Mouse (Mus musculus) gastrocnemius, postnatal 25 days (tissue): ENCODE results near the gene Nub1. TPM values are rescaled to one million over a fixed set of nuclear protein-coding genes. Genes with fewer than 3 reads are reported as not detected.
"Not testable (repeated sequence)": the region's sequence is repeated elsewhere in the genome, so short reads cannot be mapped to it uniquely, and the experiment has no call there.

Experiments used
- DNase-seq: peaks from one replicate; pipeline ENCODE4 v3.0.0; 2022
- long read RNA-seq, 2 experiments: library from polyadenylated mRNA; stranded (forward); transcript quantifications; one replicate each; pipeline ENCODE4 v2.0.0; 2021
- total RNA-seq, 2 experiments: library from RNA; stranded (reverse); gene quantifications; 1 replicate in 1 of 2; 2 replicates in 1 of 2; pipeline ENCODE4 v1.2.3; 2021

The Nub1 gene
- 10 to 100 TPM; 21.9 to 23.0 TPM for total RNA-seq
- long read RNA-seq, experiment 1, transcript Nub1-202 (15 exons, 3,546 nt) = minor isoform, 6 of 31 reads
- long read RNA-seq, experiment 1, transcript Nub1-201 (15 exons, 3,269 nt) = major isoform, 12 of 31 reads
- long read RNA-seq, experiment 1, partial matches to known transcripts = 7 of 31 reads
- long read RNA-seq, experiment 1, other reads (novel, unspliced or antisense) = 6 of 31 reads
- long read RNA-seq, experiment 2, transcript Nub1-201 (15 exons, 3,269 nt) = major isoform, 23 of 57 reads
- long read RNA-seq, experiment 2, transcript Nub1-202 (15 exons, 3,546 nt) = minor isoform, 13 of 57 reads
- long read RNA-seq, experiment 2, partial matches to known transcripts = 9 of 57 reads
- long read RNA-seq, experiment 2, other reads (novel, unspliced or antisense) = 12 of 57 reads

DNA sequence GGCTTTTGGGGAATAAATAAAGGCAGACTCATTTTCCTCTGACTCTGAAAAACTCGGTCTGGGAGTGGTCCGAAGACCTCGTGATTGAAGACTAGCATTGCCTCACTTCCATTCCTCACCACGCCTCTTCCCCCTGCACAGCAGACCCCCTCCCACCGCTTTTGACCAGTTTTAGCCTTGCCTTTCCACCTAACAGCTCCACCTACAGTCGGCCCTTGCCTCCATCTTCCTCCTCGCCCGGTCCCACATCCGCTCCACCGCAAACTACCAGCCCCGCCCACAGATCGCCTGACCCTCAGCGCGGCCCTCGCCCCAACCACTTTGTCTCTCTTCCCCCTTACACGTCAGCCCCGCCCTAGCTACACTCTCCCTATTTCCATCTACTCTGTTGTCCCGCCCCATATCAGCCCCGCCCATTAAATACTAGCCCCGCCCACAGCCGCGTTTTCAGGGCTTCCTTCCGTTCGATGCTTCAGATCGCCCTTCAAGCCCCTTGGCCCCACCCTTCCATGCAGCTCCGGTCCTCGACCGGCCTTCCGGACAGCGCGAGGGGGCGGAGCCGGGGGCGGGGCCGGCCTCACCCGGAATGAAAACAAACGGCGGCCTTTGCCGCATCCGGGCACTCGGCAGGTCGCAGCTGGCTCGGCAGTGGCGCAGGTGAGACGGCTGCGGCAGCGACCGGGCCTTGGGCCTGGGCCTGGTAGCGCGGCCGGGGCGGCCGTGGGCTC is at the start of gene Nub1:
TSS of gene Nub1 (plus strand) at position 167 of the 728 bp plus-strand sequence.
- DNase-seq = peak; percentile 99

DNA sequence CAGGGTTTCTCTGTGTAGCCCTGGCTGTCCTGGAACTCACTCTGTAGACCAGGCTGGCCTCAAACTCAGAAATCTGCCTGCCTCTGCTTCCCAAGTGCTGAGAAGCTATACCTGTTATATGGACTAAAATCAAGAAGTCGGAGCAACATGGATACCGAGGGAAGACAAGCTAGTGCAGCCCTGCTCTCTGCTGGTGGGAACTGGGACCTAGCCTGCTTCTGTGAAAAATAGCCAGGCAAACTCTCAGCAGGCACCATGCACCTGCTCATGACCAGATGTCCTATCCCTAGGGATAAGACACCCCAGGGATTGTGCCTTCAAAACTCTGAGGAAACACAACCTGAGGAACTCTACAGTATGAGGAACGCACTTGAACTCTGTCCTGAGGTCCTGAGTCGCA is 48.3 kb upstream of the Nub1 start:
- no peak for DNase-seq

DNA sequence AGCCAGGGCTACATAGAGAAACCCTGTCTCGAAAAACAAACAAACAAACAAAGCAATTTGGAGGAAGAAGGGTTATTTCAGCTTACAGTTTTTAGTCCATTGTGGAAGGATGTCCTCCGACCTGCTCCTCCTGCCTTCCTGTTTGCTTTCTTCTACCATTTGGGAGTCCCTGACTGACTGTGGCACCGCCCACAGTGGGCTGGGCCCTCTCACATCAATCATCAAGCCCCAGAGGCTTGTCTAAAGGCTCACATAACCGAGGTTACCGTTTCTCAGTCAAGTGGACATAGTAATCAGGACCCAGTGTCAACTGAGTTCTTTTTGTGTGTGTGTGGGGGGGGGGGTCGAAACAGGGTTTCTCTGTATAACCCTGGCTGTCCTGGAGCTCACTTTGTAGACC is 47.2 kb upstream of the Nub1 start:
- no peak for DNase-seq

DNA sequence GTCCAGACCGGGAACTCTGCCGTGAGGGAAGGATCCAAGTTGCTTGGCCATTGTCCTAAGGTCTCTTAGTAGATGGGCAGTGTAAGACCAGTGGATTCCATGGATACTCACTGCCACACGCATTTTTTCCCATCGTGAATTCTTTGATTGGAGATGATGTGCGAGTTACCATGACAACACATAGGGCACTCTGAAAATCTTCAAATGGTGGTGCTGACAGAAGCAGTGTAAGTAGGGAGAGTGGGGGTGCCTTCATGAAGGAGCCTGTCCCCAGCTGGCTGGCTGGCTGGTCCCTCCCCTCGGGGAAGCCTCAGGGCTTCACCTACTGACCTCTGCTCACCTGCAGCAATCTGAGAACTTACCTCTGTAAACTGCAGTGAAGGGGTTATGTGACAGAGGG is 46.3 kb upstream of the Nub1 start:
- DNase-seq = no peak

DNA sequence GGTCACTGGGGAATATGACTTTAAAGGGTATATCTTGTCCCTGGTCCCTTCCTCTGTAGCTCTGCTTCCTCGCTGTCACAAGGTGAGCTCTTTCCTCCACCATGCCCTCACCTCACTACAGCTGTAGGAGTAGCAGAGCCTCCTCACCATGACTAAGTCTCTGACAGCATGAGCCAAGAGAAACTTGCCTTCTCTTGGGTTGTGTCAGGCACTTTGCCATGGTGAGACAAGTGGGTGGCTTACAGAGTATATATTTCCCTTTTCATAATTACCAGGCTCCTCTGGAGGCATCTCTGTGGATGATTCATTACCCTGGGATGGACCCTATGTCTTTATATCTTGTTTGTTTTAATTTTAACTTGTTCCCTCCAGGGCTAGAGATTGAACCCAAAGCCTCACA is 39.9 kb upstream of the Nub1 start:
- DNase-seq = no peak

DNA sequence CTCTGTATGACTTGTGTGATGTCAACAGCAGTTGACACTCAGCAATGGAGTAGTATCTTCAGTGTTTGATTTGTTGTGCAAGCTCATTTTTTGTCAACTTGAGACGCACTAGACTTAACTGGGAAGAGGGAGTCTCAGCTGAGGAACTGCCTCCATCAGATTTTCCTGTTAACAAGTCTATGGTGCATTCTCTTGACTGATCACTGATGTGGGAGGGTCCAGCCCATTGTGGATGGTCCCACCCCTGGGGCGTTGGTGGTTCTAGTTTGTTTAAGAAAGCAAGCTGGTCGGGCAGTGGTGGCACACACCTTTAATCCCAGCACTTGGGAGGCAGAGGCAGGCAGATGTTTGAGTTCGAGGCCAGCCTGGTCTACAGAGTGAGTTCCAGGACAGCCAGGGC is 36.1 kb upstream of the Nub1 start:
- DNase-seq = no peak

DNA sequence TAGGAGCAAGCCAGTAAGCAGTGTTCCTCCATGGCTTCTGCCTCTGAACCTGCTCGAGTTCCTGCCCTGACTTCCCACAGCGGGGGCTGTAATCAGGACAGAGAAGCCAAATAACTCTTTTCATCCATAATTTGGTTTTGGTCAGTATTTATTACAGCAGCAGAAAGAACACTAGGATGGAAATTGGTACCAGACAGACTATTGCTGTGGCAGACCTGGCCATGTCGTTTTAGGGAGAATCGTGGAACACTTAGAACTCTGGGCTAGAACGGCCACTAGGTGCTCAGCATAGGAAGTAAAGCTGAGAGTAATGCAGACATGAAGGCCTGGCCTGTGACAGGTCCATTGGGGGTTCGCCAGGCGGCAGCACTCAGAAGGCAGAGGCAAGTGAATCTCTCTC is 35.6 kb upstream of the Nub1 start:
- no peak for DNase-seq

DNA sequence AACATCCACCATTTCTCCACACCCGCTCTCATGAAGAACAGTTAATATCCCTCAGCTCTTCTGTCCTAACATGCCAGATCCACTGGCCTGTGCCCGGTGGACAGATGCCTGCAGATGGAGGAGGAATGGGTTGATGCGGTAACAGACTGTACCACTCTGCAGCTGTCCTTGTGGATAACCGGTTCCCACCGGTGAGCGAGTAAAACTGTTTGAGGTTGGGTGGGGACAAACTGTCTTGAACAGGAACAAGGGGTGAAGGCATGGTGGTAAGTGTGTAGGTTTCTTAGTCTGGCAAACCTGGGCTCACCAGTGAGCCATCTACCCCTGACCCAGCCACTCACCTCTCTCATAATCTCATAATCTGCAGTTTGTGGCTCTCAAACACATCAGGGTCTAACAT is 34.0 kb upstream of the Nub1 start:
- no peak for DNase-seq

DNA sequence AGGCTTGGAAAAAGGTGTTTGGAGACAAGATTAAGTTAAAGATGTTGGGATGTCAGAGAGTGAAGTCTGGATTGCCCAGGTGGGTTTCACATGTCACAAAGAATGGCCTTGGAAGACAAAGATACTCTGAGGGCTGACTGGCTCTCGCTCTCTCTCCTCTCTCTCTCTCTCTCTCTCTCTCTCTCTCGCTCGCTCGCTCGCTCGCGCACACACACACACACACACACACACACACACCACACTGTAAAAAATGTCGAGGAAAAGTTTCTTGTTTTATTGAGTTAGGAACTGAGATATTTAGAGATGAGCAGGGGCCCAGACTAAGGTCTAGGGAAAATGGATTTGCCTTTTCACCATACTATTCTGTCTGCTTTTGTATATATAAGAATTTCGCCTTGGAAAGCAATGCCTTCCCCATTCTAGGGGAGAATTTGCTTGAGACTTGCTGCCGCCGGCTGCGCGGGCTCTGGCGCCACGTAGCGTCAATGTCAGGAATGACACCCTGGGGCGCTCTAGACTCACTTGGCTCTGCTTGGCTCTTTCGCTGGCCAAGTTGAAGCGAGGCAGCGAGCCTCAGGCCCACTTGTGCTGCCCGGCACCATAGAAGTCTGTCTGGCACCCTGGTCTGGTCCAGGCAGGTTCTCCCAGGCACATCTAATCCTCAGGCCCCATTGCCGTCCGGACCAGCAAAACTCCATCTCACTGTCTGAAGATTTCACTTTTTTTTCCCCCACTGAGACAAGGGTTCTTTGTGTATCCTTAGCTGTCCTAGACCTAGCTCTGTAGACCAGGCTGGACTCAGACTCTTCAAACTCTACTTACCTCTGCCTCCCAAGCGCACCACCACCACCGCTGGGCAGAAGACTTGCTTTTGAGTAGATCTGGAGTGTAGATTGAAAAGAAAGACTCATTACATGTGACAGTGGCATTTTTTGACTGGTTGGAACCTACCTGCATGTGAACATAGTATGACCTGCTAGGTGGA is 33.3 kb upstream of the Nub1 start:
- peak; percentile 76 for DNase-seq

DNA sequence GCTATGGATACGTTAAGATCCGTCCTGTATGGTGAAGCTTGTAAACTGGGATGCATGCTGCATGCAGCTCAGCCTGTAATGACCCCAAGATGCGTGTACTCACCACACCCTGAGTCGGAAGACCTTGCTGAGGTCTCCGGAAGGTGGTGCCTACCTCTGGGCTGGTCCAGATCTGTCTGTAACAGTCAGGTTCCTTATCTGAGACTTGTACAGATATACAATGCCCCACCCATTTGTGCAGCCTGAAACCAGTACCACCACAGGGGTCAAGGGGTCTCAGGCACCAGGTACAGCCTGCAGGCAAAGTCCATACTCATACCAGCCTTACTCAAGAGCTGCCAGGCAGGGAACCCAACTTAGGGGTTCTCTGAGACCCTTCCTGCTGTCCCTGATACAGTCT is 32.6 kb upstream of the Nub1 start:
- no peak for DNase-seq

DNA sequence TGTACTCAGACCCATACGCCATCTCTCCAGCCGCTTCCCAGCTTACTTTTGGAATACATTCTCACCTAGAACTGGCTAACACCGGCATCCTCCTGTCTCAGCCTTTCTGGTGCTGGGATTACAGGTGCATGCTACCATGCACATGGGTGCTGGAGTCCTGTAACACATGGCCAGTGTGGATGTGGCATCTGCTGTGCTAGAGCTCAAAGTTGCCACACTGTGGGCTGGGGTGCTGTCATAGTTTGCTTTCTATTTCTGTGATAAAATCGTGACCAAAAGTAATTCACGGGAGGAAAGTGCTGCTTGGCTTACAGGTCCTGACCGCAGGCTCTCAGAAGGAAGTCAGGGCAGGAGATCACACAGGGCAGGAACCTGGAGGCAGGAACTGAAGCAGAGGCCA is 30.8 kb upstream of the Nub1 start:
- DNase-seq = no peak

DNA sequence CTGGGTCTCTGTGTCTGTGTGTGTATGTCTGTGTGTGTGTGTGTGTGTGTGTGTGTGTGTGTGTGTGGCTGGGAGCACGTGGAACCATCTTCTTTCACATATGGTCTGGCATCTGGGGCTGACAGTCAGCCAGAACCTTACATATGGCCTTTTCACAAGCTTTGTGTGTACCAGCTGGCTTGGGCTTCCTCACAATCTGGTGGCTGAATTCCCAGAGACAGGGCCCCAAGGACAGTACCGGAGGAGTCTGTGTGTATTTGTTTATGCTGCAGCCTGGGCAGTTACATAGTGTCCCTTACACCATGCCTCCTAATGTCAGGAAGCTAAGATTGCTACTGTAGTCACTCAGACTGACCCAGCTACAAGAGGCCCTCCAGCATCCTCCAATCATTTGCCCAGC is 28.2 kb upstream of the Nub1 start:
- DNase-seq = no peak

DNA sequence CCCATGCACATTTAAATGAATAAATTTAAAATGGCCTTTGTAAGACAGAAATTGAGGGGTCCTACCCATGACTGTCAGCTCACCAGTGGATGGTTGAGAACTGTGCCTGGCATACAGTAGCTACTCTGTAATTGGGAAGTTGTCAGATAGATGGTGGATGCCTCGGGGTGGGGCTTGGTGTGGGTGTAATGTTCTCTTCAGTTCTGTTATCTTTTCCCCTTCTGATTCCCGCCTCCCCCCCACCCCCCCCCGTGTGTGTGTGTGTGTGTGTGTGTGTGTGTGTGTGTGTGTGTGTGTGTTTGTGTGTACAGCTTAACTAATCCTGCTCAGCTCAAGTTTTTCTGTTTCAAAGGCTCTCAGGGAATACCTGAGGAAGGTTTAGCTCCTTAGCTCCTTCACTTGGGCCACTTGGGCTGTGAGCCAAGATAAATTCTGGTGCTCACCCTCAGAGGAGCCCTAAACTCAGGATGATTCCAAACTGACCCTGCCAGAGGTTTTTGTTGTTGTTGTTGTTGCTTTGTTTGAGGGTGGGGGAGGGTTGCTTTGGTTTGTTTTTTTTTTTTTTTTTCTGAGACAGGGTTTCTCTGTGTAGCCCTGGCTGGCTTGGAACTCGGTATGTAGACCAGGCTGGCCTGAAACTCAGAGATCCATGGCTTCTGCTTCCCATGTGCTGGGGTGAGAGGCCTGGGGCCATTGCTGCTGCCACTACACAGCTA is 25.5 kb upstream of the Nub1 start:
- no peak for DNase-seq

DNA sequence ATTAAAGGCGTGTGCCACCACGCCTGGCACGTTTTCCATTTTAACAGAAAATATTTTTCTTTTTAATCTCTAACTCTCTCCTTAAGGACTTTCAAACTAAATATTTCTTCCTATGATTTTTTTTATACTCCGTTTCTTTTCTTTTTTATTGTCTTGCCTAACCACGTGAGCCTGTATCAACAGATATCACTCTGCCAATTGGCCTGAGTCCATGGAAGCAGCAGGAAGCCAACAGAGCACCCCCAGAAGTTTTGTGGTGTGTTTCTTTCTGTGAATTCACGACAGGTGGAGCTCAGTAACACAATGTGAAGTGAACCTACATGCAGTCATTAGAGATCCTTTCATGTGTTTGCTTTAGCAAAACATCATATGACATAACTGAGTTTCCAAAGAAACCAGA is 23.9 kb upstream of the Nub1 start:
- no peak for DNase-seq

DNA sequence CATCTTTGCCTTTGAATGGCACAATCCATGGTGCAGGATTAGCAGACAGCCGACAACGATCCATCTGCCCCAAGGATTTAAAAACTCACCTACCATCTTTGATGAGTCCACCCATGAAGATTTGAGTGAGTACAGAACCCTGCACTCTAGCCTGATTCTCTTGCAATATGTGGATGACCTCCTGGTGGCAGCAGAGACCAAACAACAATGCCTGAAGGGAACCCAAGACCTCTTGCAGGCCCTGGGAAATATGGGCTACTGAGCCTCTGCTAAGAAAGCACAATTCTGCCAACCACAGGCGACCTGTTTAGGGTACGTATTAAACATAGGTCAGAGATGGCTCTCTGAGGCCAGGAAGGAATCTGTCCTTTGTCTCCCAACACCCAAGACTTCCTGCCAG is 11.1 kb upstream of the Nub1 start:
- DNase-seq = peak; percentile 58

DNA sequence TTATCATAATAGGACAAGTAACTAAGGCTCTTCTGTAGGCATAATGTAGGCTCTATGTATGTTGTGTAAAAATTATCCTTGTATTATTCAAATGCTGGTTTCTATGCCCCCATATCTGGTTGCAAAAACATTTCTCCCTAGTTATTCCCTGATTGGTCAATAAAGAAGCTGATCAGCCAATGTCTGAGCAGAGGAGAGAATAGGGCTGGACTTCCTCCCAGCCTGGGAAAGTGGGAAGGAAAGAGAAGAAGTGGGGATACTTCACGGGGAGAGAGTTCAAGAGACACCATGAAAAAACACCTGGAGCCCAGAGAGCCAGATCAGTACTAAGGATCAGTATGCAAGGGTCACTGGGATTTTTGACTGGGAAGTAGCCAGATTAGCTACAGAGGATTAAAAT is 3.9 kb upstream of the Nub1 start:
- no peak for DNase-seq

DNA sequence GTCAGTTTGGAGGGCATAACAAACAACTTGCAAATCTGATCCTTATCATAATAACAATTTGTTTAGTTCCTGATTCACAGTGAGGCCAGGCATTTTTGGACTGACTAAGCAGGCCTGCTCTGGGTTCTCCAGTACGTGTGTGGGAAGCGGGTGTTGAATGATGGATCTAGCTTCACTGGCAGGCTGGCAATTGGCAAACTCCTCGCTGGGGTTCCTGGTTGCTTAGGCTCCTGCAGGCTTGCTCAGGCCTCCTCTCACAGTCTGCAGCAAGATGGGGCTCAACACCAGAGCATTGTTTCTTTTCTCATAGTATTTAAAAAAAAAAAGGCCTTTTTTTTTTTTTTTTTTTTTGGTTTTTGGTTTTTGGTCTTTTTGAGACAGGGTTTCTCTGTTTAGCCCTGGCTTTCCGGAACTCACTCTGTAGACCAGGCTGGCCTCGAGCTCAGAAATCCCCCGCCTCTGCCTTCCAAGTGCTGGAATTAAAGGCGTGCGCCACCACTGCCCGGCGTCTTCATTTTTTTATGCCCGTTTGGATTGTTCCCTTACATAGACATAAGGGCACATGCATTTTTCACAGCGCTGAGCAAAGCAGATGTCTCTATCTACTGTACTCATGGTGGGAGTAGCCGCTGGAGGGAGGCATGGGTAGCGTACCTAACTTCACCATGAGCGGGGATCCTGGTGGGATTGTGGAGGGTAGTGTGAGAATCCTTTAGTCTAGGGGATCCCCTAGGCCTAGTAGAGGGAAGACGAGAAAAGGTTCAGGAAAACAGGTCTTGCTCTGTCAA is 560 bp upstream of the Nub1 start:
- DNase-seq = peak; percentile 9

DNA sequence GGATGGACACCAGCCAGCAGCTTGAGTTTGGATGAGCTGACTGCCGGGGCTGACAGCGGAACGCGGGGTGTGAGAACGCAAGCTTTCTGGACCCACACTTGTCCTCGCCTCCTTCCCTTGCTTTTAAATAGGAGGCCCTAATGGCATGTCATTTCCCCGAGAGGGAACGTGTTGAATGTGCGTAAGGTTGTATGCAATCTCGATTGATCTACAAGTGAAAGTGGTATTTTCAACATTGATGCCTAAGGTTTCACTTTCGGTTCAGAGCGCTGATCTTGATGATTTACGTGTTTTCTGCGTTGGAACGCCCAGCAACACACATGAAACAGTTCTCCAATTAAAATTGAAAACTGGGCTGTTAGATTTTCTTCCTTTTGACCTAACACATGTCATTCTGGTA is 844 bp downstream of the Nub1 start:
- no peak for DNase-seq

DNA sequence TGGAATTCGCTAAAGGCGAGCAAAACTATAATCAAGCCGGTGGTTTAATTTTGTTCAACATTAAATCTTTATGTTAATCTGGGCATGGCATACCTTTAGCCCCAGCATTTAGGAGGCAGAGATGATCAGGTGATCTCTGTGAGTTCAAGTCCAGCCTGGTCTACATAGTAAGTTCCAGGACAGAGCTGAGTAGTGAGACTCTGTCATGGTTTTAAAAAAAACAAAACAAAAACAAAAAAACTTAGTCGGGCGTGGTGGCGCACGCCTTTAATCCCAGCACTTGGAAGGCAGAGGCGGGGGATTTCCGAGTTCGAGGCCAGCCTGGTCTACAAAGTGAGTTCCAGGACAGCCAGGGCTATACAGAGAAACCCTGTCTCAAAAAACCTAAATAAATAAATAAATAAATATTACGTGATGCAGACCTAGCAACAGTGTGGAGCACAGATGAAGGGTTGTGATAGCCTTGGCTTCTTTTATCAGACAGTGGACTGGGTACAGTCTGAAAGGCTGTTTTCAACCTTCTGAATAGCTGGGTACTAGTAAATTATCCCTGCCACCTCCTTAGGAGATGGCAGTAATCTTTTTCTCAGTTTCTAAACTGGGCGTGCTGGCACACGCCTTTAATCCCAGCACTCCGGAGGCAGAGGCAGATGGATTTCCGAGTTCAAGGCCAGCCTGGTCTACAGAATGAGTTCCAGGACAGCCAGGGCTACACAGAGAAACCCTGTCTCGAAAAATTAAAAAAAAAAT is 1.5 kb downstream of the Nub1 start:
- not testable (repeated sequence) for DNase-seq

DNA sequence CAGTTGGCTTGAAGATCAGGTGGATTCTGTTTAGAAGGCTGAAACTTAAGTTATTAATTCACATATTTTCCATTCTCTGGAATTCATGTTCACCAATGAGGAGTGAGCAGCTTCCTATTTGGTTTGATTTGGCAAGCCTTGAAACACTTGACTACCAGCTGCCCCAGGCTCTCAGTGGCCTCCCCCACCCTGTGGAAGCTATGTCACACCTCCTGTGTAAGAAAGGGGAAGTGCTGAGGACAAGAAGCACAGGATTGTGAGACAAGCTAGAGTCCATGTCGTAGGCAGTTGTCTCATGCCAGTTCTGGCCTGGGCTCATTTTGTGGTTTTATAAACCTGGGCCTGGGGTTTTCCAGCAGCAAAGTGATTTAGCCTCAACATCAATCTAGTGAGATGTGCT is 2.4 kb downstream of the Nub1 start:
- no peak for DNase-seq
